Mouse (Mus musculus) monocyte, adult 2 months (primary cell): ENCODE measurements at regions not wholly inside any gene's neighbourhood (a gene's known extent, or its start where the extent isn't known, plus 50 kb on each side); places are given as distances from the start of the nearest gene placed in this dataset.
"Not testable (repeated sequence)": the region's sequence is repeated elsewhere in the genome, so short reads cannot be mapped to it uniquely, and the experiment has no call there.

Experiments
- DNase-seq, 2 experiments: peaks; one replicate each; pipeline ENCODE4 v3.0.0; 2022; ENCODE audit warnings: low spot score in 2 of 2, low read depth in 1 of 2

- DNase-seq, result peak; percentile 8 to 22
Measured at GRCm38 (mm10) chr16:3114473-3115335, 476.1 kb upstream of the Olfr161 start.

GRCm38 (mm10) chr16:3115336-3116112 lies 475.3 kb upstream of the Olfr161 start:
- DNase-seq, result not testable (repeated sequence)

DNA sequence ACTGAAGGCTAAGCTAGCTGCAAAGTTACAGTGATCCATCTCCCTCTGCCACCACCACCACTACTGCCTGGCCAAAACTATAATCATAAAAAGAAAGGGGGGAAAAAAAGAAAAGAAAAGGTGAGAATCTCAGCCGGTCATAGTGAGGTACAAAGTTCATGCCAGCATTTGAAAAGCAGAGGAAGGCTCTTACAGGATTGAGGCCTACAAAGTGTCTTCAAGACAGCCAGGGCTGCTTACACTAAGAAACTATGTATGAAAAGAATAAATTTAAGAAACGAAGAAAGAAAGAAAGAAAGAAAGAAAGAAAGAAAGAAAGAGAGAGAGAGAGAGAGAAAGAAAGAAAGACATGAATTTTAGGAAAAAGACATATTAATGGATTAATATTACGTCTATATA lies 474.7 kb upstream of the Olfr161 start:
- DNase-seq, result peak; percentile 13 to 22

DNA sequence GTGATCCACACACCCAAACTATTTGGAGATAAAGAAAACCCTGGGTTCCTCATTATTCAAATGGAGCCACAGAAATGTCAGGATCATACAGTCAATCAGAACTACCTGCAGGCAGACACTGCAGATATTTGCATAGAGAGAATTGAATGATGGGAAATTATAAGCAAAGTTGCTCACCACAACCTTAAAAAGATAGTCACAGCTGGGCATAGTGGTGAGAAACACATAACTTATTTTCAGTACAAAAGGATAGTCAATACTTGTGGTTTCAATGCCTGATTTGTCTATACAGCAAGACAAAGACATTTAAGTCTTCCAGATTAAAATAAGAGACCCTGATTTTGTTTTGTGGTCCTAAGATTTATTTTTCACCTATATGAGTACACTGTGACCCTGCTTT lies 469.6 kb upstream of the Olfr161 start:
- not testable (repeated sequence) for DNase-seq

DNA sequence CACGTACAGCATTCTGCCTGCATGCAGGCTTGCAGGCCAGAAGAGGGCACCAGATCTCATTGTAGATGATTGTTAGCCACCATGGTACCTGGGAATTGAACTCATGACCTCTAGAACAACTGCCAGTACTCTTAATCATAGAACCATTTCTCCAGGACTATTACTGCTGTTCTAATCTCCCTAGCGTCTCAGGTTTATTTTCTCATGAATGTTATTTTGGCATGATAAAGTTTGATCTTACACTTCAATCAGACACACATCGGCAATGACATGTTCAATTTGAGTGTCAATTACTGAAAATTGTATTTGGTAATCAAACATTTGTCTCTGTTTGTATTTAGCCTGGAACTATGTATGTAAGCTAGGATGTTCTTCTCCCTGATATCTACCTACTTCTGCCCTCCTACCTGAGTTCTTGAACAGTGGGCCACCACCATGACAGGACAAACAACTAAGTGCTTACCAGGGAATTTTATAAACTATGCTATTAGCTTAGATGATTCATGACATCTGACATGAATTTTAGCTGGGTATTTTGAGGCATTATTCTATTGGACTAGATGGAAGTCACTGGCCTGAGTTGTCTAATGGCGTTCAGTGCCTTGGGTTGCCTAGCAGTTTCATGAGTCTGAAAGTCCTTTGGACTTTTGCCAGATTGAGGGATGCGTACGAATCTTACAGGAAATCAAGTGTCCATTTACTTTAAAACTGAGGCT lies 468.5 kb upstream of the Olfr161 start:
- DNase-seq, result not testable (repeated sequence)

DNA sequence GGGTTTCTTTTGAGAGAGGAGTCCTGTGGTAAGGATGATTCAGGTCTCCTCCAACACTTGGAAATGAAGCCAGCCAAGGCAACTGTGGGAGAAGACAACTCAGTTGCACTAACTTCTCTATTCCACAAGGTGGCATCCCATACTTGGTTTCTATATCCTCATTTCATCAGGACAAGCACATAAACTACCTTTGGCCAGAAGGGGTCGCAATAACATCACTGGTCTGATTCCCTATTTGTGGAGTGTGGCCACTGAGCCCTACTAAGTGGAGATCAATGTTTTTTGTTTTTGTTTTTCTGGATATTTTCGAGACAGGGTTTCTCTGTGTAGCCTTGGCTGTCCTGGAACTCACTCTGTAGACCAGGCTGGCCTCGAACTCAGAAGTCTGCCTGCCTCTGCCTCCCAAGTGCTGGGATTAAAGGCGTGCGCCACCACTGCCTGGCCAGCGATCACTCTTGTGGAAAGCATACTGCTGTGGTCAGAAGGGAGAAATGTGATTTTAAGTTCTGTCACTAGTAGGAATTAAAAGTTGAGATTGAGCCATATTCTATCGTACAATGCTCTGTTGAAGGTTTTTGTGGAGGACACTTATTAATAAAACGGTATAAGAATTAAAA lies 467.9 kb upstream of the Olfr161 start:
- DNase-seq, result peak; percentile 33 to 40

GRCm38 (mm10) chr16:3127317-3127716 lies 463.5 kb upstream of the Olfr161 start:
- DNase-seq, result not testable (repeated sequence)
